Mouse (Mus musculus): ENCODE measurements around the gene Ephb2. TPM values are rescaled to one million over a fixed set of nuclear protein-coding genes. Genes with fewer than 3 reads are reported as not detected.

Ephb2 gene
- polyA plus RNA-seq, 1 experiment from 2014 or later = 40.0 TPM

DNA sequence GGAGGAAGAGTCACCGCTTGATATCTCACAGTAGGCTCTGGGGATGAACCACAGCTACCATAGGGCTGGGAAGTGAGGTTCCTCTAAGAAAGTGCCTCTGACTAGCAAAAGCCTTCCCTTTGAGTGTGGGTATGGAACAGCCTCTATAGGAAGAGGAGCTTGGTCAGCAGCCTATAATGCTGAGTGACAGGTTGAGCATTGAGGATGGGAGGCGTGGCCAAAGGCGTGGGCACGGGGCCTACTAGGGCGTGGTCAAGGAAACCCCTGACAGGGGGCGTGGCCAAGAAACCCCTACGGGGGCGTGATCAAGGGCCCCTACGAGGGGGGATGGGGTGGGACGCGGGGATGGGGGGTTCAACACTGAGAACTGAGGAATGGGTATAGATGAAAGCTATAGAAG lies 96.6 kb downstream of the Ephb2 start:
- 15% methylated on average over 11 of the region's 11 CpGs for WGBS
- peak overlapping the region; percentile 63 for H3K27ac ChIP-seq (replicated peaks)
- ATAC-seq (ENCODE audit: low FRiP score, low read depth) = peak; percentile 16; the same call in 1 of the 2 replicates

DNA sequence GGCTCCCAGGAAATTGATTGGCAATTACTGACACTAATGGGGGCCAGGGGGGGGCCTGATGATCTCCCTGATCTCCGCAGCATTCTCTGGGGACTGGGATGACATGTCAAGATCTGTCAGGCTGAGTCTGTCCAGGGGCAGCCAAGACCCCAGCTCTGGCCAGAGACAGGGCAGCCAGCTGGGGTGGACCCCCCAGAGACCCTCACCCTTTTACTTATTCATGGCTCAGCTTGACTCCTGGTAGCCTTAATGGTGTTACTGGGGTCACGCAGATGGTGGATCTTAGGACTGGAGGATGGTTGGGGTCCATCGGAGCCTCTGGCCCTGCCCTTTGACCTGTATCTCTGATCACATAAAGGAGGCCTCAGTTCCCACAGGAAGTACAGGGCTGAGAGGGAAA lies 97.5 kb downstream of the Ephb2 start:
- H3K4me3 ChIP-seq = no peak overlapping the region
- no peaks in the 10 kb centered on the region for H3K9me3 ChIP-seq
- ATAC-seq (ENCODE audit: low FRiP score, low read depth) = no peak
- H3K4me2 ChIP-seq (replicated peaks) = no peak overlapping the region
- no peak overlapping the region for H3K9ac ChIP-seq (replicated peaks)
- H3K27me3 ChIP-seq = no peaks in the 10 kb centered on the region
- peaks cover 85% of the 10 kb centered on the region for H3K4me1 ChIP-seq
- WGBS = 42% methylated on average over 3 of the region's 3 CpGs
- H3K27ac ChIP-seq (replicated peaks) = peak overlapping the region; percentile 63; the same call in 1 of the 2 replicates
- H3K36me3 ChIP-seq = peaks cover 5% of the 10 kb centered on the region; the same call in 1 of the 2 replicates

More for the DNA sequence above, 96.6 kb downstream of the Ephb2 start:
- H3K27me3 ChIP-seq = no peaks in the 10 kb centered on the region
- no peak overlapping the region for H3K4me3 ChIP-seq
- H3K9me3 ChIP-seq = no peaks in the 10 kb centered on the region
- H3K4me1 ChIP-seq = peaks cover 85% of the 10 kb centered on the region
- H3K9ac ChIP-seq (replicated peaks) = no peak overlapping the region
- no peak overlapping the region for H3K4me2 ChIP-seq (replicated peaks)
- H3K36me3 ChIP-seq = peaks cover 5% of the 10 kb centered on the region; the same call in 1 of the 2 replicates

DNA sequence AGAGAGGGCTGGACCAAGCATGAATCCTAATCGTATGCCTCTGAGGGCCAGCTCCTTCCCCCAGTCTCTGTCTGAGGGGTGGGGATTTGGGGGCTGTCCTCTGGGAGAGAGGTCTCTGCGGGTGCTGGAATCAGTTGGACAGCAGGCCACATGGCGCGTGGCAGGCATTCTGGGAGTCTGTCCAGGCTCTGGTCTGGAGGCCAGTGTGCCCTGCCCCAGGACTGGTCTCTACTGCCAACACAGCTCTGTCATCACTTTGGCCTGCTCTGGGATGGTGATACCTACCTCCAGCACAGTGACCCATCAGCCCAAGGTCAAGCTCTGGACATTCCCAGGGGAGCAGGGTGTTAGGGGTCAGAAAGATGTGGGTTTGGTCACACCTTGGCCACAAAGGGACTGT lies 99.9 kb downstream of the Ephb2 start:
- H3K4me3 ChIP-seq = no peak overlapping the region
- H3K9ac ChIP-seq (replicated peaks) = no peak overlapping the region
- 72% methylated on average over 4 of the region's 4 CpGs for WGBS
- no peaks in the 10 kb centered on the region for H3K27me3 ChIP-seq
- no peak for ATAC-seq (ENCODE audit: low FRiP score, low read depth)
- H3K9me3 ChIP-seq = no peaks in the 10 kb centered on the region
- peaks cover 85% of the 10 kb centered on the region for H3K4me1 ChIP-seq
- H3K27ac ChIP-seq (replicated peaks) = no peak overlapping the region
- no peak overlapping the region for H3K4me2 ChIP-seq (replicated peaks)
- H3K36me3 ChIP-seq = peaks cover 1% of the 10 kb centered on the region; the same call in 1 of the 2 replicates

DNA sequence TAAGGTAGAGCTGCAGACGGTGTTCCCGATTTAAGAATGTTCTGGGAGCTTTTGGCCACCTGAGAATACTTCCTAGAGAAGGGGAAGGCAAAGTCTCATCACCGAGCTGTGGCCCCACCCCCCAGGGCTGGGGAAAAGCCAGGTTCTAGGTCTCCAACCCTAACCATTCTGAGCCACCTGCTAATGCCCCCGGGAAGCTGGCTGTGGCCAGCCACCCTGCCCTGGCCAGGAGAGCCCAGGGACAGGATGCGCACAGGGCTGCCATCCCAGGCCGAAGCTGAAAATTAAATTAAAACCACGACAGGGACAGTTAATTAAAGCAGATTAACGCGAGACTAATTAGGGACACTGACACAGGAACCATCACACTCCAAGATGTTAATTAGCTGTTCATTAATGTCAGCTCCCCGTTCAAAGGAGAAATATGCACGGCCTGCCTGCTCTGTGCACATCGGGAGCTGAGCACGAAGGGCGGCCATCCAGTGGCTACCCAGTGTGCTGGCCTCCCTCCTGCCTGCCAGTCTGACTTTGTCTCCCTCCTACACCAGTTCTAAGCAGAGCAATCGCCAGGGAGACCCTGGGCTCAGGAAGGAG lies 101.5 kb downstream of the Ephb2 start:
- Histone ChIP-seq H3K4me2 (replicated peaks) (no peak overlapping the region), H3K4me1 (peaks cover 72% of the 10 kb centered on the region)
- no peak for ATAC-seq (ENCODE audit: low FRiP score, low read depth)

DNA sequence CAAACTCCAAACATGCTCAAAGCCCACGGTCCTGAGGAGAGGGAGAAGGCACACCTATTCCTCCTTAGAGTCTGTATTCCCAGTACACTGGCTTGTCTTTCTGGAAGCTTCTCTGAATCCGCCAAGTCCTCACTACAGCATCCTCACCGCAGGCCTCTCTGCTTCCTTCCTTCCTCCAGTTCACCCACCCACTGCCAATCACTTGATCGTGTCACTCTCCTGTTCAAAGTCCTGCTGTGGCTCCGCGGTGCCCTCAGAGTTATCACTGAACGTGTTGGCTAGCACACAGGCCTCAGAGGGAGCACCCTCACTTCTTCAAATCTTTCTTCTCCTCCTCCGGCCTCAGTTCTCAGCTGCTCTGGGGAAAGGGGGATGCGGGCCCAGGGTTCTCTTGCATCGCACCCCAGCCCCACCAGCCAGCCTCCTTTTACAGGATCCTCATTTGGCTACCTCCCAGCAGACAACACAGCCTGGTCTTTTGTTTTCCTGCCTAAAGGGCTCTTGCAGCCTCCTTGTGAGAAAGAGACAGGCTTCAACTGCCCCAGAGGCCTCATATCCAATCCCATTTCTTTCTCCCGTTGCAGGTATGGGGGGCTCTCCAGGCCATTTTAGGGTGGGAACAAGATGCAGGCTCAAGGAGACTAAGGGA lies 102.4 kb downstream of the Ephb2 start:
- WGBS = 34% methylated on average over 11 of the region's 11 CpGs
- Histone ChIP-seq H3K4me2 (replicated peaks) (no peak overlapping the region), H3K4me1 (peaks cover 62% of the 10 kb centered on the region), H3K9ac (replicated peaks) (peak overlapping the region; percentile 41; the same call in 1 of the 2 replicates), H3K27ac (replicated peaks) (peak overlapping the region; percentile 68), H3K9me3 (no peaks in the 10 kb centered on the region), H3K36me3 (peaks cover 23% of the 10 kb centered on the region), H3K4me3 (no peak overlapping the region), H3K27me3 (no peaks in the 10 kb centered on the region)
- no peak for ATAC-seq (ENCODE audit: low FRiP score, low read depth)

More for the DNA sequence above, 101.5 kb downstream of the Ephb2 start:
- no peak overlapping the region for H3K4me3 ChIP-seq
- 61% methylated on average over 15 of the region's 15 CpGs for WGBS
- H3K27ac ChIP-seq (replicated peaks) = peak overlapping the region; percentile 68
- no peaks in the 10 kb centered on the region for H3K27me3 ChIP-seq
- peak overlapping the region; percentile 41; the same call in 1 of the 2 replicates for H3K9ac ChIP-seq (replicated peaks)
- H3K36me3 ChIP-seq = peaks cover 15% of the 10 kb centered on the region
- no peaks in the 10 kb centered on the region for H3K9me3 ChIP-seq

DNA sequence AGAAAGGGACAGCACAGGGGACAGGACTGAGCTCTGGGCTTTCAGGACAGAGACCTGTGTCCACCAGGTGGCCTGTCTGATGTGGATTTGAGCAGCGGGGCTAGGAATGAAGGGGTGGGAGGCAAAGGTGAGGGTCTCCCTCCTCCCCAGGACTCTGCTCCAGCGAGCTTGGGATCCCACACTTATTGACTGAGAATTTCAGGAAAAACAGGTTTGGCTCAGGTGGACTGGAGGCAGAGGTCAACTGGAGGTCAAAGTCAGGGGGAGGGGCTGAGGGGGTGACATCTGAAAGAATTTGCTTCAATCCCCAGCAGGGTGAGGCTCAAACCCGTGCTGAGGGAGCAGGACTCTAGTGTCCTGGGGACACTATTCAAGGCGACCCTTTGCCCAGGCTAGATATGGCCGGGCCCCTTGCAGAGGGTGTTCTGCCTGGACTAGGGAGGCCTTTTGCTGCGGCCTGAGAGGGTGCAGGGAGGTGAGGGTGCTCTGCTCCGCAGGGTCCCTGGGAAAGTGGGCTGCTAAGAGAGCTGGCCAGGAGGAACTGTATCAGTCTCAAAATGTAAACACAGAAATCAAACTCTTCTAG lies 103.2 kb downstream of the Ephb2 start:
- H3K9me3 ChIP-seq = no peaks in the 10 kb centered on the region
- H3K27ac ChIP-seq (replicated peaks) = peak overlapping the region; percentile 15; the same call in 1 of the 2 replicates
- no peak overlapping the region for H3K4me2 ChIP-seq (replicated peaks)
- H3K27me3 ChIP-seq = no peaks in the 10 kb centered on the region
- no peak overlapping the region for H3K9ac ChIP-seq (replicated peaks)
- H3K36me3 ChIP-seq = peaks cover 23% of the 10 kb centered on the region
- WGBS = 46% methylated on average over 7 of the region's 7 CpGs
- no peak overlapping the region for H3K4me3 ChIP-seq
- H3K4me1 ChIP-seq = peaks cover 66% of the 10 kb centered on the region
- no peak for ATAC-seq (ENCODE audit: low FRiP score, low read depth)

DNA sequence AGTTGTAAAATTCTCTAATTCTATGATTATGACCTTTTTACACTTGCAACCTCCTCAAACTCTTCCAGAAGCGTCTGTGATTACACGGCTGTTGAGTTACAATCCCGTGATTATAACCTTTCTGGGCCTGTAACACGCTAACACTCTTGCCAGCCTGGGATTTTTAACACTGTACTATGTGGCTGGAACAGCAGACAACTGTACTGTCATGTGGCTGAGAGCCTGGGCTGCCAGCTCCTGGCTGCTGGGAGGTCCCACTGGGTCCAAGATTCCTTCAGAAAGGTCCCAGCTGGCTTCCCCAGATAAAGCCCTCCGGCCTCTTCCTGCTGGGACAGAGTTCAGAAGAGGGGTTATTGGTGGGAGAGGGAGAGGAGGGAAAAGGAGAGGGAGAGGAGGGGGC lies 104.0 kb downstream of the Ephb2 start:
- Histone ChIP-seq H3K36me3 (peaks cover 27% of the 10 kb centered on the region), H3K27me3 (no peaks in the 10 kb centered on the region), H3K27ac (replicated peaks) (peak overlapping the region; percentile 64), H3K4me1 (peaks cover 72% of the 10 kb centered on the region), H3K9me3 (no peaks in the 10 kb centered on the region), H3K4me2 (replicated peaks) (no peak overlapping the region), H3K9ac (replicated peaks) (no peak overlapping the region), H3K4me3 (no peak overlapping the region)
- 66% methylated on average over 5 of the region's 5 CpGs for WGBS
- no peak for ATAC-seq (ENCODE audit: low FRiP score, low read depth)

DNA sequence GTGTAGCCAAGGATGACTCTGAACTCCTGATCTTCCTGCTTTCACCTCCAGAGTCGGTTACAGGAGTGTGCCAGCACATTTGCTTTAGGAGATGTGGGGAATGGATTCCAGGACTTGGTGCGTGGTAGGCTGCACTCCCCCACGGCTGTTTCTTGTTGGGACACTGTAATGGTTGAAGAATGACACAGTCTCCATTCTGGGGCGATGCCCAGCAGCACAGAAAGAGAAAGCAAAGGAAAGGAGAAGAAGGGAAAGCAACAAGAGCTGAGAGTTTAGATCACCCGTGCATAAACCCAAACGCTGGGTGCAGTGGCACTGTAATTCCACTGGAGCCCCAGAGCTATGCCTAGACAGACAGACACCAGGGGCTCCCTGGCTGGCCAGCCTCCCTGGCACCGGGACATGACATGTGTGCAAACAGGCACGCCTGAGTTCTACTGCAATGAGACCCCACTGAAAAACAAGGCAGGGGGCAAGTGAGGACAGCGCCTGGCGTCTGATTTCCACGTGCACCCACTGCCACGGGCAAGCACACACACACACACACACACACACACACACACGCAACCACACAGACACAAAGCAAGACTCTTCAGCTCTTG lies 104.7 kb downstream of the Ephb2 start:
- H3K9me3 ChIP-seq = no peaks in the 10 kb centered on the region
- no peak for ATAC-seq (ENCODE audit: low FRiP score, low read depth)
- H3K27ac ChIP-seq (replicated peaks) = peak overlapping the region; percentile 64; the same call in 1 of the 2 replicates
- H3K27me3 ChIP-seq = no peaks in the 10 kb centered on the region
- no peak overlapping the region for H3K4me3 ChIP-seq
- WGBS = 87% methylated on average over 13 of the region's 13 CpGs
- peaks cover 67% of the 10 kb centered on the region for H3K4me1 ChIP-seq
- H3K9ac ChIP-seq (replicated peaks) = no peak overlapping the region
- peaks cover 27% of the 10 kb centered on the region for H3K36me3 ChIP-seq
- no peak overlapping the region for H3K4me2 ChIP-seq (replicated peaks)

DNA sequence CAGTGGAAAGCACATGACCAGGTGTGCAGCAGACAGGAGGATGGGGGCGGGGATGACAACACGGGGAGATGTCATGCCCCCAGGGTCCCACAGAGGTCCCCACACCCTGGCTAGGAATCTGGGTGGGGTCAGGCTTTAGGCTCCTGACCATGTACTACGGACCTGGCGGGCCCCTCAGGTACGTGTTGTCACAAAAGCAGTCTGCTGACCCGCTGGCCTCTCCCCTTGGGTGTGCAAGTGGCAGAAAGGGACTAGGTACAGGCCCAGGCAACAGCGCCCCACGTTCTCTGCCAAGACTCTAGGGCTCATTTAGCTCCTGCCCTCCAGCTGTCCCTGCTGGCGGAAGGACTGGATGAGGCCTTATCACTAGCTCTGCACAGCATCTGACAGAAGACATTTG lies 105.3 kb downstream of the Ephb2 start:
- H3K9me3 ChIP-seq = no peaks in the 10 kb centered on the region
- H3K4me2 ChIP-seq (replicated peaks) = no peak overlapping the region
- H3K36me3 ChIP-seq = peaks cover 27% of the 10 kb centered on the region
- WGBS = 93% methylated on average over 9 of the region's 9 CpGs
- H3K27ac ChIP-seq (replicated peaks) = no peak overlapping the region; the same call in 1 of the 2 replicates
- H3K27me3 ChIP-seq = no peaks in the 10 kb centered on the region
- no peak for ATAC-seq (ENCODE audit: low FRiP score, low read depth)
- H3K4me3 ChIP-seq = no peak overlapping the region
- peaks cover 61% of the 10 kb centered on the region for H3K4me1 ChIP-seq
- H3K9ac ChIP-seq (replicated peaks) = no peak overlapping the region

DNA sequence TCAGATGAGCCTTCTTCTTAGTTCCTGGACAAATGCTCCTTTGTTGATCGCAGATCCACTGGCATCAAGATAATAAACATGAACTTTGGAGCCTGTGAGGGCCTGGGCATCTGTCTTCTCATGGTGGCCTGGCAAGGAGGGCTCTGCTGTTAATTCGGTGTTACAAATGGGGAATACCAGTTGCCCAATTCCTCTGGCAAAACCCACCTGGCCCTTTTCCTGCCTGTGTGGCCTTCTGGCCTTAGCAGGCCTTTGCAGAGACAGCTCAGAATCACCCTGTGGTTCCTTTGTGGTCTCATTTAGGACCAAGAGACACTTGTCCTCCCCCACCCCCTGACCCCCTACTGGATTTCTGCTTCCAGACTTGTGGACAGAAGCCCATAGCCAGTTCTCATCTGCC lies 106.2 kb downstream of the Ephb2 start:
- Histone ChIP-seq H3K9ac (replicated peaks) (no peak overlapping the region), H3K9me3 (no peaks in the 10 kb centered on the region), H3K27me3 (no peaks in the 10 kb centered on the region), H3K36me3 (peaks cover 27% of the 10 kb centered on the region), H3K27ac (replicated peaks) (no peak overlapping the region), H3K4me2 (replicated peaks) (no peak overlapping the region), H3K4me1 (peaks cover 57% of the 10 kb centered on the region), H3K4me3 (no peak overlapping the region)
- WGBS = 90% methylated on average over 2 of the region's 2 CpGs
- no peak for ATAC-seq (ENCODE audit: low FRiP score, low read depth)

DNA sequence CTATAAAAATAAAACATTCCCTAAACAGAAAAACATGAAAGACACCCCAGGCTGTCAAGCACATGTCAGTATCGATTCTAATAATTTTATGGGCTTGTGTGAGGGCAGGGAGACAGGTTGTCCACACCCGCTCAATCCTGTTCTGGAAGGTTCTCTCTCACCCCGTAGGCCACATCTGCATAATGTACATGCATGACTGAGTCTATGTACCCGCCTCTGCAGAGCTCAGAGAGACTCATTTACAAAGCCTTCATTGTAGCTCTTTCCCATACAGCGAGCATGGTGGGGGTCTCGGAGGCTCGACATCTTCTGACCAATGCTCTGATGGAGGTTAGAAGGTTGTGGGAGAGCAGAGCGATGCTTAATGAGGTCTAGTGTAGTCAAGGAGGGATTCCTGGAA lies 108.8 kb downstream of the Ephb2 start:
- Histone ChIP-seq H3K27ac (replicated peaks) (no peak overlapping the region; the same call in 1 of the 2 replicates), H3K9me3 (no peaks in the 10 kb centered on the region), H3K36me3 (peaks cover 27% of the 10 kb centered on the region), H3K4me3 (no peak overlapping the region), H3K9ac (replicated peaks) (no peak overlapping the region), H3K4me1 (peaks cover 47% of the 10 kb centered on the region), H3K27me3 (no peaks in the 10 kb centered on the region), H3K4me2 (replicated peaks) (no peak overlapping the region)
- WGBS = 51% methylated on average over 8 of the region's 8 CpGs
- no peak for ATAC-seq (ENCODE audit: low FRiP score, low read depth)

DNA sequence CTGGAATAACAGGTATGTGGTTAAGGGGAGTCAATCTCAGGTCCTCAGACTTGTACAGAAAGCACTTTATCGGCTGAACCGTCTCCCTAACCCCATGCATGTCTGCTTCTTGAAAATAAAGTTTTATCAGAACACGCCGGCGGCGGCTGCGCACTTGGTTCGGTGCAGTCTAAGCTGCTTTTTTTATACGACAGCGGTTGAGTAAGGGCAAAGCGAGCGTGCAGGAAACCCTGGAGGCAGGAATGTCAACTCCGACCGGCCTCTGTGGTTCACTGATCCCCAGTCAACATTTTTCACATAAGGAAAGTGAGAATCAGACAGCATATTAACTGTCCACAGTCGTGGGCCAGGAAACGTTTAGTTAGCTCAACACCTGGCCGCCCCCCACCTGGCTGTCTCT lies 111.1 kb downstream of the Ephb2 start:
- no peaks in the 10 kb centered on the region for H3K9me3 ChIP-seq
- WGBS = 76% methylated on average over 17 of the region's 17 CpGs
- H3K36me3 ChIP-seq = peaks cover 17% of the 10 kb centered on the region
- no peak overlapping the region for H3K27ac ChIP-seq (replicated peaks)
- ATAC-seq (ENCODE audit: low FRiP score, low read depth) = no peak
- H3K27me3 ChIP-seq = no peaks in the 10 kb centered on the region
- H3K9ac ChIP-seq (replicated peaks) = no peak overlapping the region
- peaks cover 41% of the 10 kb centered on the region for H3K4me1 ChIP-seq
- no peak overlapping the region for H3K4me2 ChIP-seq (replicated peaks)
- no peak overlapping the region for H3K4me3 ChIP-seq

Data from midbrain, embryonic 12.5 days (tissue).